Mouse (Mus musculus): ENCODE measurements at regions not wholly inside any gene's neighbourhood (a gene's known extent, or its start where the extent isn't known, plus 50 kb on each side); places are given as distances from the start of the nearest gene placed in this dataset.

GRCm38 (mm10) chr5:46232780-46233179, 375.4 kb upstream of the Lcorl start:
- TF ChIP-seq CTCF (IDR thresholded peaks at IDR 0.05; ENCODE audit: low read depth, low read length), result no peak
- no peak for TF ChIP-seq POLR2A (IDR thresholded peaks at IDR 0.05; ENCODE audit: extremely low read depth, insufficient read depth, low read length)
